Mouse (Mus musculus): ENCODE measurements around the gene Pid1. TPM values are rescaled to one million over a fixed set of nuclear protein-coding genes. Genes with fewer than 3 reads are reported as not detected.

Gene Pid1
- polyA plus RNA-seq, 1 experiment from 2014 or later = 45.6 TPM

- Histone ChIP-seq H3K27me3 (no peaks in the 10 kb centered on the region), H3K4me3 (replicated peaks) (no peak overlapping the region), H3K36me3 (no peaks in the 10 kb centered on the region), H3K4me2 (replicated peaks) (no peak overlapping the region), H3K4me1 (peaks cover 8% of the 10 kb centered on the region), H3K9ac (no peak overlapping the region), H3K27ac (replicated peaks) (no peak overlapping the region), H3K9me3 (replicated peaks) (no peaks in the 10 kb centered on the region)
- WGBS = 65% methylated on average over 2 of the region's 2 CpGs
- ATAC-seq (ENCODE audit: insufficient number of reproducible peaks, low FRiP score, low TSS enrichment, low read depth) = no peak
Observed at GRCm38 (mm10) chr1:84093291-84093690, 270.7 kb downstream of the Pid1 start.

GRCm38 (mm10) chr1:84089664-84090063 is 274.3 kb downstream of the Pid1 start:
- no peak overlapping the region for H3K27ac ChIP-seq (replicated peaks)
- H3K36me3 ChIP-seq = no peaks in the 10 kb centered on the region
- no peaks in the 10 kb centered on the region for H3K9me3 ChIP-seq (replicated peaks)
- no peaks in the 10 kb centered on the region for H3K4me1 ChIP-seq
- WGBS = 58% methylated on average over 2 of the region's 2 CpGs
- H3K9ac ChIP-seq = no peak overlapping the region
- ATAC-seq (ENCODE audit: insufficient number of reproducible peaks, low FRiP score, low TSS enrichment, low read depth) = no peak
- H3K4me3 ChIP-seq (replicated peaks) = no peak overlapping the region
- H3K27me3 ChIP-seq = no peaks in the 10 kb centered on the region
- no peak overlapping the region for H3K4me2 ChIP-seq (replicated peaks)

GRCm38 (mm10) chr1:84087957-84088356 is 276.0 kb downstream of the Pid1 start:
- Histone ChIP-seq H3K36me3 (no peaks in the 10 kb centered on the region), H3K9ac (no peak overlapping the region), H3K27me3 (no peaks in the 10 kb centered on the region), H3K9me3 (replicated peaks) (no peaks in the 10 kb centered on the region), H3K4me3 (replicated peaks) (no peak overlapping the region), H3K27ac (replicated peaks) (no peak overlapping the region), H3K4me2 (replicated peaks) (no peak overlapping the region), H3K4me1 (no peaks in the 10 kb centered on the region)
- ATAC-seq (ENCODE audit: insufficient number of reproducible peaks, low FRiP score, low TSS enrichment, low read depth) = no peak
- 42% methylated on average over 2 of the region's 2 CpGs for WGBS

- ATAC-seq (ENCODE audit: insufficient number of reproducible peaks, low FRiP score, low TSS enrichment, low read depth) = no peak
- H3K36me3 ChIP-seq = no peaks in the 10 kb centered on the region
Observed at GRCm38 (mm10) chr1:84087325-84087724, 276.7 kb downstream of the Pid1 start.

GRCm38 (mm10) chr1:84086486-84086885 is 277.5 kb downstream of the Pid1 start:
- Histone ChIP-seq H3K27ac (replicated peaks) (no peak overlapping the region), H3K4me2 (replicated peaks) (no peak overlapping the region), H3K4me1 (no peaks in the 10 kb centered on the region), H3K9me3 (replicated peaks) (no peaks in the 10 kb centered on the region), H3K9ac (no peak overlapping the region), H3K4me3 (replicated peaks) (no peak overlapping the region), H3K27me3 (no peaks in the 10 kb centered on the region), H3K36me3 (no peaks in the 10 kb centered on the region)
- no peak for ATAC-seq (ENCODE audit: insufficient number of reproducible peaks, low FRiP score, low TSS enrichment, low read depth)
- 67% methylated on average over 1 of the region's 1 CpGs for WGBS

More at GRCm38 (mm10) chr1:84087325-84087724, 276.7 kb downstream of the Pid1 start:
- H3K9me3 ChIP-seq (replicated peaks) = no peaks in the 10 kb centered on the region
- H3K4me2 ChIP-seq (replicated peaks) = no peak overlapping the region
- H3K27ac ChIP-seq (replicated peaks) = no peak overlapping the region
- no peak overlapping the region for H3K4me3 ChIP-seq (replicated peaks)
- H3K27me3 ChIP-seq = no peaks in the 10 kb centered on the region
- WGBS = 59% methylated on average over 6 of the region's 6 CpGs
- H3K9ac ChIP-seq = no peak overlapping the region
- H3K4me1 ChIP-seq = no peaks in the 10 kb centered on the region

GRCm38 (mm10) chr1:84085361-84085760 is 278.6 kb downstream of the Pid1 start:
- no peaks in the 10 kb centered on the region for H3K9me3 ChIP-seq (replicated peaks)
- no peak overlapping the region for H3K9ac ChIP-seq
- H3K36me3 ChIP-seq = no peaks in the 10 kb centered on the region
- no peak for ATAC-seq (ENCODE audit: insufficient number of reproducible peaks, low FRiP score, low TSS enrichment, low read depth)
- H3K4me2 ChIP-seq (replicated peaks) = no peak overlapping the region
- no peak overlapping the region for H3K27ac ChIP-seq (replicated peaks)
- no peaks in the 10 kb centered on the region for H3K4me1 ChIP-seq
- 89% methylated on average over 3 of the region's 3 CpGs for WGBS
- H3K27me3 ChIP-seq = no peaks in the 10 kb centered on the region
- H3K4me3 ChIP-seq (replicated peaks) = no peak overlapping the region

GRCm38 (mm10) chr1:84079566-84079965 is 284.4 kb downstream of the Pid1 start:
- no peak for ATAC-seq (ENCODE audit: insufficient number of reproducible peaks, low FRiP score, low TSS enrichment, low read depth)
- Histone ChIP-seq H3K27ac (replicated peaks) (no peak overlapping the region), H3K4me2 (replicated peaks) (no peak overlapping the region), H3K4me3 (replicated peaks) (no peak overlapping the region), H3K4me1 (no peaks in the 10 kb centered on the region), H3K9me3 (replicated peaks) (no peaks in the 10 kb centered on the region), H3K27me3 (no peaks in the 10 kb centered on the region), H3K9ac (no peak overlapping the region), H3K36me3 (no peaks in the 10 kb centered on the region)
- WGBS = 54% methylated on average over 8 of the region's 8 CpGs

- H3K9ac ChIP-seq = no peak overlapping the region
- H3K9me3 ChIP-seq (replicated peaks) = no peaks in the 10 kb centered on the region
- no peak overlapping the region for H3K4me3 ChIP-seq (replicated peaks)
- no peak overlapping the region for H3K27ac ChIP-seq (replicated peaks)
- ATAC-seq (ENCODE audit: insufficient number of reproducible peaks, low FRiP score, low TSS enrichment, low read depth) = no peak
- no peaks in the 10 kb centered on the region for H3K27me3 ChIP-seq
- H3K36me3 ChIP-seq = no peaks in the 10 kb centered on the region
- WGBS = 73% methylated on average over 1 of the region's 1 CpGs
- no peak overlapping the region for H3K4me2 ChIP-seq (replicated peaks)
- H3K4me1 ChIP-seq = no peaks in the 10 kb centered on the region
Observed at GRCm38 (mm10) chr1:84077023-84077422, 287.0 kb downstream of the Pid1 start.

GRCm38 (mm10) chr1:84056884-84057630 is 306.9 kb downstream of the Pid1 start:
- H3K27ac ChIP-seq (replicated peaks) = no peak overlapping the region
- no peak overlapping the region for H3K4me2 ChIP-seq (replicated peaks)
- H3K36me3 ChIP-seq = no peaks in the 10 kb centered on the region
- no peaks in the 10 kb centered on the region for H3K4me1 ChIP-seq
- no peak for ATAC-seq (ENCODE audit: insufficient number of reproducible peaks, low FRiP score, low TSS enrichment, low read depth)
- H3K4me3 ChIP-seq (replicated peaks) = no peak overlapping the region
- H3K9ac ChIP-seq = no peak overlapping the region
- no peaks in the 10 kb centered on the region for H3K27me3 ChIP-seq
- 67% methylated on average over 5 of the region's 5 CpGs for WGBS
- no peaks in the 10 kb centered on the region for H3K9me3 ChIP-seq (replicated peaks)

- H3K4me2 ChIP-seq (replicated peaks) = no peak overlapping the region
- H3K9ac ChIP-seq = no peak overlapping the region
- no peaks in the 10 kb centered on the region for H3K27me3 ChIP-seq
- H3K27ac ChIP-seq (replicated peaks) = no peak overlapping the region
- no peaks in the 10 kb centered on the region for H3K36me3 ChIP-seq
- no peaks in the 10 kb centered on the region for H3K4me1 ChIP-seq
- no peak for ATAC-seq (ENCODE audit: insufficient number of reproducible peaks, low FRiP score, low TSS enrichment, low read depth)
- WGBS = 68% methylated on average over 1 of the region's 1 CpGs
- H3K4me3 ChIP-seq (replicated peaks) = no peak overlapping the region
- no peaks in the 10 kb centered on the region for H3K9me3 ChIP-seq (replicated peaks)
Observed at GRCm38 (mm10) chr1:84056306-84056705, 307.7 kb downstream of the Pid1 start.

- ATAC-seq (ENCODE audit: insufficient number of reproducible peaks, low FRiP score, low TSS enrichment, low read depth) = no peak
- no peak overlapping the region for H3K27ac ChIP-seq (replicated peaks)
- H3K4me1 ChIP-seq = no peaks in the 10 kb centered on the region
- H3K4me2 ChIP-seq (replicated peaks) = no peak overlapping the region
- H3K9ac ChIP-seq = no peak overlapping the region
- no peaks in the 10 kb centered on the region for H3K36me3 ChIP-seq
- 88% methylated on average over 1 of the region's 1 CpGs for WGBS
- no peaks in the 10 kb centered on the region for H3K27me3 ChIP-seq
- no peaks in the 10 kb centered on the region for H3K9me3 ChIP-seq (replicated peaks)
- no peak overlapping the region for H3K4me3 ChIP-seq (replicated peaks)
Observed at GRCm38 (mm10) chr1:84025746-84026145, 338.2 kb downstream of the Pid1 start.

- Histone ChIP-seq H3K4me2 (replicated peaks) (no peak overlapping the region), H3K27ac (replicated peaks) (no peak overlapping the region; the same call in 1 of the 2 replicates), H3K9me3 (replicated peaks) (no peaks in the 10 kb centered on the region), H3K4me3 (replicated peaks) (no peak overlapping the region), H3K36me3 (no peaks in the 10 kb centered on the region), H3K9ac (no peak overlapping the region), H3K4me1 (no peaks in the 10 kb centered on the region), H3K27me3 (no peaks in the 10 kb centered on the region)
- no peak for ATAC-seq (ENCODE audit: insufficient number of reproducible peaks, low FRiP score, low TSS enrichment, low read depth)
- WGBS = 31% methylated on average over 4 of the region's 4 CpGs
Observed at GRCm38 (mm10) chr1:84012871-84013375, 351.1 kb downstream of the Pid1 start.
